Mouse (Mus musculus) retina, postnatal 7 days (tissue): ENCODE results near the gene Inka1.

Experiments used
- DNase-seq: peaks from one replicate; pipeline ENCODE4 v3.0.0-alpha.2; 2012; ENCODE audit warnings: low read depth, low spot score

The Inka1 gene

DNA sequence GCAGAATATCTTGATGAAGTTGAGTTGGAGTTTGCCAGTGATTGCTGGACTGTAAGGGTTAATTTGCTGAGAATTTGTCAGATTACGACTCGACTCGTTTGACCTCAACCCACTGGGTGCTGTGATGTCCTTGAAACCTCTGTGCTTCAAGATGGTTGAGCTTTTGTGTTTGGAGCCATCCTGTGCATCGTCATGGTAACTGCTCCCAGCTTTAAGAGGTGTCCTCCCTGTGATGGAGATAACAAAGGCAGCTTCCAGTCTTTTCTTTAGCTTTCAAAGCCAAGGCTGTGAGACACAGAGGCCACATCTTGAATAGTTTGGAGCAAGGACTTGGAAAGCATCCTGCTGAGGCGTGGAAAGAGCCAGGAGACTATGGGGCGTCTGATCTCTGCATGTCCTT, 28.5 kb downstream of the Inka1 start:
- no peak for DNase-seq

DNA sequence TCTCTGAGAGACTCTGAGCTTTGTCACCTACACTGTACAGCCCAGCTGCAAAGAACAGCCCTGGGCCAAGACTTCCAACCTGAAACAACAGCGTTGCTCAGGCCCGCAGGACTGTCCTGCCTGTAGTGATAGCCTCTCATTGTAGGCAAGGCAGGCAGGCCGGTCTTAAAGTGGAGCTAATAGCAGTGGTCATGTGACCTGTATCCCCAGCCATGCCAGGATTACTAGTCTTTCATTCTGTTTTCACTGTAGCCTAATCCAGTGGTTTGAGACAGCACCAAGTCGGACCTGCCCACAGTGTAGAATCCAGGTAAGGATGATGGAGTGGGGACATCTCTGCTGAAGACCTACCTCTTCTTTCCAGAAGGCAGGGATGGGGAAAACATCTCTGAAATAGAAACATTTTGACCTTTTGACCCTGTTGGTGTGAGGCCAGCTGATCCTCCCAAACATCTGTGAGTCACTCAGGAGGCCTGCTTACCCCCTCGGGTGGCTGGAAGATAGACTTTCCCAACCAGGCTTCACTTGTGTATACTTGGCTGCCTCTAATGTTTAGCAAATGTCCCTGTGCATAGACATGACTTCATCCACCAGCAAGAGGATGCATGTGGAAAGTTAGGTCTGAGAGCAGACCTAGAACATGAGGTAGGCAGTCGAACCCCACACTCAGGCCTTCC, 29.9 kb downstream of the Inka1 start:
- DNase-seq = no peak

- peak; percentile 88 for DNase-seq
These were observed 35.0 kb downstream of the Inka1 start for GRCm38 (mm10) chr9:107950460-107951355.

DNA sequence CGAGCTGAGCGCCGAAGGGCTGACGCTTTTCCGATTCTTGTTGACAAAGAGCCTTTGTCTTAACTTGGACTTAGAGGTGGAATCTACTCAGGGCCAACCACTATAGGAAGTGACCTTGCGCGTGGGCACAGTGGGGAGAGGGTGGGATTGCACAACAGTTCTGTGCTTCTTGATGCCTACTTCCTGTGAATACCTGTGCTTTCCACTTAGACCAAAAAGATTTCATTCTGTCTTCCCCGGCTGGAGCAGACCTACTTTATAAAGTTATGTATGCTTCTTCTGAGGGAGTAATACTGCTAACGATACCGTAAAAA, 35.8 kb downstream of the Inka1 start, which contains the start of gene Traip:
Gene Traip, plus strand, starts transcription at position 215 of the 314 bp plus-strand sequence.
- no peak for DNase-seq

GRCm38 (mm10) chr9:107949184-107949921, 36.3 kb downstream of the Inka1 start:
- no peak for DNase-seq

- DNase-seq = no peak
These were observed 38.2 kb downstream of the Inka1 start for GRCm38 (mm10) chr9:107947241-107948194.

GRCm38 (mm10) chr9:107936831-107937230, 48.8 kb downstream of the Inka1 start:
- no peak for DNase-seq

- DNase-seq = no peak
These were observed 49.4 kb downstream of the Inka1 start for GRCm38 (mm10) chr9:107936215-107936822.

GRCm38 (mm10) chr9:107935790-107936214, 49.9 kb downstream of the Inka1 start:
- DNase-seq = no peak

DNA sequence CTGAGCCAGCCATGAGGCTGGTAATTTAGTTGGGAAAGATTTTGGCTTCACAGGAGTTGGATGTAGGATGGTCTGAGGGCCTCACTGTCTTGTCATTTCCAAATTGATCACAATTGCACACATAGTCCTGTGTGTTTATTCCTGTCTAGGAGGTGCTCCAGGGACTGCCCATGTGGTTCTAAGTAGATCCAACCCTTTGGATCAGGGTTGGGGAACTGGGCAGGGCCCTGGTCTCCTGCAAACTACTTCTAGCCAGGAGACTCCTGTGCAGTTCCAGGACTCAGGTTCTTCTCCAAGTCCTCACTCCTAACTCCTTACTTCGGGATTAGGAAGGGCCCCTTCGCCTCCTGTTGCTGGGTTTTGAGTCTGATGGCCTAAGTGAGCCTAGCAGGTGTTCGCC, 50.3 kb downstream of the Inka1 start, which contains the start of gene Camkv:
Gene Camkv, plus strand, starts transcription at position 301 of the 400 bp plus-strand sequence.
- no peak for DNase-seq
